In the genomic region with DNA sequence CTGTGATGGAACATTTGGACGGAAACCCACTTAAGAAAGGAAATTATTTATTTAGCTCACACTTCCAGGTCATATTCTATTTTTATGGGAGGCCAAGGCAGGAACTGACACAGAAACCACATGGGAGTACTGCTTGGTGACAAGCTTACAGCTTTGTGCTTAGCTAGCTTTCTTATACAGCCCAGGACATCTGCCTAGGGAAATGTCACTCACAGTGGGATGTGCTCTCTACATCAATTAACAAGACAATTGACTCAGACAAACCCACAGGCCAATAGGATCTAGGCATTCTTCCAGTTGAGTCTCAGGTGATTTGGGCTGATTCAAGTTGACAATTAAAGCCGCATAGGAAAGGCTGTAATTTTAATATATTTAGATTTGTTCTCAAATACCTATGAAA, we compare ENCODE assay signal across 16 mouse cellular contexts.
A peak's percentile ranks its signal among the peaks of the same experiment; 100 is the strongest.
DNase-seq lines count a peak whose midpoint lies in the region; ATAC-seq lines count a peak whose summit lies in the region.
"Had no signal": no experiment of that assay in that cellular context is flagged by ENCODE, and none has a peak within 500 bp of the region (broad histone marks: within the 10 kb centered on the region; RNA-seq: fewer than 3 reads in every experiment).

No protein-coding gene starts in this region.

- H3K36me3 ChIP-seq in hindbrain, embryonic 11.5 days (ENCODE audit: control insufficient read depth, insufficient read depth, low read length): no peaks in the 10 kb centered on the region
- no peaks in the 10 kb centered on the region for H3K36me3 ChIP-seq in hindbrain, embryonic 10.5 days
- H3K36me3 ChIP-seq in midbrain, embryonic 14.5 days (ENCODE audit: control insufficient read depth, insufficient read depth, low read length): no peaks in the 10 kb centered on the region
- H3K36me3 ChIP-seq: heart, embryonic 15.5 days had no signal

- WGBS in hindbrain, embryonic 11.5 days: 73% methylated on average over 2 of the region's 2 CpGs
- 71% methylated on average over 2 of the region's 2 CpGs for WGBS in hindbrain, embryonic 10.5 days
- WGBS in midbrain, embryonic 14.5 days: 54% methylated on average over 2 of the region's 2 CpGs

- H3K27me3 ChIP-seq in hindbrain, embryonic 11.5 days (ENCODE audit: control insufficient read depth, insufficient read depth, low read length): no peaks in the 10 kb centered on the region
- no peaks in the 10 kb centered on the region for H3K27me3 ChIP-seq in hindbrain, embryonic 10.5 days (ENCODE audit: insufficient read depth, poor library complexity, severe bottlenecking)
- no peaks in the 10 kb centered on the region for H3K27me3 ChIP-seq in midbrain, embryonic 14.5 days (ENCODE audit: control insufficient read depth, insufficient read depth, low read length)
- H3K27me3 ChIP-seq: heart, embryonic 15.5 days had no signal

- peak; percentile 3 for DNase-seq in cerebellum, adult 9-10 months
- no peak for DNase-seq in cerebellum, postnatal 36 days
- DNase-seq in hindbrain, embryonic 11.5 days (ENCODE audit: low spot score): no peak
- DNase-seq in hindbrain, embryonic 10.5 days (ENCODE audit: low spot score): no peak
- DNase-seq in ES-CJ7 (ENCODE audit: low read depth, low spot score): peak; percentile 14
- DNase-seq in midbrain, embryonic 14.5 days: peak; percentile 28
- no peak for DNase-seq in layer of hippocampus, postnatal 25 days (ENCODE audit: extremely low spot score in 1 of 2, low spot score in 1 of 2)
- DNase-seq: adrenal gland, postnatal 25 days; cerebellum, adult 11 months; embryo, embryonic 11 days; gastrocnemius, adult 2 months; heart, postnatal 4 days; kidney, adult 2 months; kidney, postnatal 14 days had no signal

- H3K4me1 ChIP-seq in hindbrain, embryonic 11.5 days (replicated peaks; ENCODE audit: control insufficient read depth, insufficient read depth, low read length): no peaks in the 10 kb centered on the region
- no peaks in the 10 kb centered on the region for H3K4me1 ChIP-seq in hindbrain, embryonic 10.5 days (replicated peaks)
- H3K4me1 ChIP-seq in midbrain, embryonic 14.5 days (ENCODE audit: control insufficient read depth, insufficient read depth, low read length): 0 out of 2 replicates have a peak, but pooled peaks cover 3% of the 10 kb centered on the region
- H3K4me1 ChIP-seq: heart, embryonic 15.5 days had no signal

- H3K4me2 ChIP-seq in hindbrain, embryonic 11.5 days (replicated peaks; ENCODE audit: low read depth, low read length): no peak overlapping the region
- no peak overlapping the region for H3K4me2 ChIP-seq in midbrain, embryonic 14.5 days (ENCODE audit: low read length)
- H3K4me2 ChIP-seq: heart, embryonic 15.5 days had no signal

- no peaks in the 10 kb centered on the region for H3K9me3 ChIP-seq in hindbrain, embryonic 11.5 days (ENCODE audit: control insufficient read depth, low read length)
- H3K9me3 ChIP-seq in hindbrain, embryonic 10.5 days: no peaks in the 10 kb centered on the region
- H3K9me3 ChIP-seq in midbrain, embryonic 14.5 days (ENCODE audit: control insufficient read depth, low read length): no peaks in the 10 kb centered on the region
- H3K9me3 ChIP-seq: heart, embryonic 15.5 days had no signal

- H3K9ac ChIP-seq in hindbrain, embryonic 11.5 days (ENCODE audit: low read depth, low read length): no peak overlapping the region
- no peak overlapping the region for H3K9ac ChIP-seq in midbrain, embryonic 14.5 days (replicated peaks; ENCODE audit: low read length)
- H3K9ac ChIP-seq: heart, embryonic 15.5 days had no signal

- no peak overlapping the region for H3K4me3 ChIP-seq in hindbrain, embryonic 11.5 days (ENCODE audit: low read depth, low read length)
- H3K4me3 ChIP-seq in hindbrain, embryonic 10.5 days: no peak overlapping the region
- H3K4me3 ChIP-seq in midbrain, embryonic 14.5 days (replicated peaks; ENCODE audit: low read depth, low read length): no peak overlapping the region
- H3K4me3 ChIP-seq: gastrocnemius, adult 2 months; heart, embryonic 15.5 days had no signal

- 0 out of 2 replicates have a peak, but pooled peaks have one; percentile 43 for ATAC-seq in hindbrain, embryonic 11.5 days (ENCODE audit: low FRiP score)
- ATAC-seq in midbrain, embryonic 14.5 days (ENCODE audit: low FRiP score, low TSS enrichment): no peak
- no peak for ATAC-seq in megakaryocyte, adult 5-6 weeks (ENCODE audit: poor library complexity, severe bottlenecking)

- H3K27ac ChIP-seq in hindbrain, embryonic 11.5 days (ENCODE audit: low read depth, low read length): no peak overlapping the region
- H3K27ac ChIP-seq in hindbrain, embryonic 10.5 days: no peak overlapping the region
- no peak overlapping the region for H3K27ac ChIP-seq in midbrain, embryonic 14.5 days (replicated peaks; ENCODE audit: low read depth, low read length)
- H3K27ac ChIP-seq: gastrocnemius, adult 2 months; heart, embryonic 15.5 days had no signal

Comparison
In these comparisons a context has a peak if more than half of its experiments do, and no peak if none do; other contexts are left out.
1. DNase-seq: peak in cerebellum, adult 9-10 months (single experiment), ES-CJ7 (single experiment) and midbrain, embryonic 14.5 days (single experiment); none in cerebellum, postnatal 36 days (0 of 2), hindbrain, embryonic 11.5 days (single experiment), hindbrain, embryonic 10.5 days (single experiment) and layer of hippocampus, postnatal 25 days (0 of 2).